Mouse (Mus musculus): ENCODE results near the gene Krt36.

The Krt36 gene

GRCm38 (mm10) chr11:100105576-100106122 is at the start of gene Krt36:
Gene Krt36 (minus strand): TSS chr11:100105626.
- no peak for DNase-seq

DNA sequence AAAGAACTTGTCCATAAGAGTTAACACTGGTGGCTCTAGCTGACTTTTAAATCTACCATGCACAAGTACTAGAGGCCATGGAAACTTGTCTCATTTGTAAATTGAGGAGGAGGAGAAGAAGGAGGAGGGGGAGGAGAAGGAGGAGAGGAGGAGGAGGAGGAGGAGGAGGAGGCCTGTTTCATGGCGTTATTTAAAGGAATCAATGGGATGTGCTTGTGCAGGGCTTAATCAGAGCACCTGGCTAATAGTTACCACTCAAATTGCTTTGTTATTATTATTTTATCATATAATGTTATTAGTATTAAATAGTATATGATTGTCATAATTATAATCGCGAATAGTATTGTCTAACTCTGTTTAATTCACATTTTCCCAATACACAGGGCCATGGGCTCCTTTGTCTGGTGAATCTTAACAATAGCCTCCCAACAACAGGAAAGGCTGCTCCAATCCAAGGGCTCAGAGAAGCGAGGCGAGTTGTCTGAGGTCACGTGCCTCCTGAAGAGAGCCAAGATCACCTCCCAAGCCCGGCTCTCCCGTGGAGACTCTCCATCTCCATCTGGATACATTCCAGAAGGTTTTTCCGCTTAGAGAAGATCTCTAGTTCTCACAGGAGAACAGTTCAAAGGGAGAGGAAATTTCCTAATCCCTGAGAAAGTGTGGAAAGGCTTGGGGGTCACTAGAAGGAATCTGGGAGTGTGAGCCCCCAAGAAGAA is 43.3 kb upstream of the Krt36 start, which contains the start of gene Krt19:
Krt19 (minus strand) TSS at position 51 of the 716 bp plus-strand sequence.
- no peak for DNase-seq

GRCm38 (mm10) chr11:100147566-100148353 is 42.3 kb upstream of the Krt36 start:
- no peak for DNase-seq

DNA sequence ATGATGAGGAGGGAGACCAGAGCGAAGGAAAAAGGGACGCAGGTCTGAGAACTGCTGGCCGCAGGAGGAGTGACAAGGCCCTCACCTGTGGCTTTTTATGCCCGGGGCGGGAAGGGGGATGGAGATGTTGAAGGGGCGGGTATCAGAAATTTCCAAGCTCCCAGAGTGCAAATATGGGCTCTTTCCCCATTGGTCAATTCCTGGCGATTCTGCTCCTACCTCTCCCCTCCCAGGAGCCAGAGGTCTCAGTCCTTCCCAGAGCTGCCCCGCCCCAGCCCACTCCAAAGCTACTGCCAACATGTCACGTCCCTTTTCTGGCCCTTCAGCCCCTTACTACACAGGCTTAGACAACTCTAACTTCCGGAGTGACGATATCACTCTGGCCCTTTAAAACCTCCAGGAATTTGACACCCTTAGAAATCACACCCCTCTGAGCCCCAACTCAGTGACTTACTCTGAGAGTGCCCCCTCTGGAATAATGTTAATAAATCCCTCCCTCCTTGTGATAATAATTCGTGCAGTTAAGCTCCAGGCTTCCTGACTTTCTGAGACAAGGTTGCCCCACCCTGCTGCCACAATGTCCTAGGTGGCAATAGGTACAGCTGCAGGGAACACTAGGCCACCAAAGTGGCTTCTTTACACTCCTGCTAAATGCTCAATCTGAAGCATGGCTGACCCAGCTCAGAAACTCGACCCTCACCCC is 40.6 kb upstream of the Krt36 start:
- DNase-seq = no peak

- no peak for DNase-seq
These were observed 39.7 kb upstream of the Krt36 start for GRCm38 (mm10) chr11:100145104-100145503.

DNA sequence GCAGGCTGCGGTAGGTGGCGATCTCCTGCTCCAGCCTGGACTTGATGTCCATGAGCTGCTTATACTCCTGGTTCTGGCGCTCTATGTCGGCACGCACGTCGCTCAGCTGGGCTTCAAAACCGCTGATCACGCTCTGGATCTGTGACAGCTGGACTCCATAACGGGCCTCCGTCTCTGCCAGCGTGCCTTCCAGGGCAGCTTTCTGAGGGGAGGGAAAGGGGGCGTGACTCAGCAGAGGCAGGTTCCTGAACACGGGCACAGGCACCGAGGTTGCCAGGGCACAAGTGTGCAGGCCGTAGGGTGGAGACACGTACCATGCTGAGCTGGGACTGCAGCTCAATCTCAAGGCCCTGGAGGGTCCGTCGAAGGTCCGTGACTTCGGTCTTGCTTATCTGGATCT is 35.5 kb upstream of the Krt36 start:
- no peak for DNase-seq

DNA sequence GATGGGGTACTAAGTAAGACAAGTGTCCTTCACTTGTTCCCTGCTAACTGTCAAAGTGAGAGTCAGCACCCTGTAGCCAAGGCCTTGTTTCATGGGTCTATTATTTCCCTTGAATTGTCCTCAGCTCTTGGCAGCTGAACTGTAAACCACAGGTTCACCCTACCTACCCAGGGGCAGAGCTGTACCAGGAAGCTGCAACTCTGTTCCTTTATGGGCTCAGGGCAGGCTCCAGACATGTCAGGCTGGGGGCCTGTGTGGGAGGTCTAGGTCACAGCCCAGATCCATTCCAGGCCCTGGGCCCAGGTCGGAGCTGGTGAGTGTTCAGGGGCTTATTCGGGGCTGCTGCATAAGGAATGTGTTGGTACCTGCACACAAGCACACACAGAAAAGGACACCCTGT is 34.0 kb upstream of the Krt36 start:
- no peak for DNase-seq

DNA sequence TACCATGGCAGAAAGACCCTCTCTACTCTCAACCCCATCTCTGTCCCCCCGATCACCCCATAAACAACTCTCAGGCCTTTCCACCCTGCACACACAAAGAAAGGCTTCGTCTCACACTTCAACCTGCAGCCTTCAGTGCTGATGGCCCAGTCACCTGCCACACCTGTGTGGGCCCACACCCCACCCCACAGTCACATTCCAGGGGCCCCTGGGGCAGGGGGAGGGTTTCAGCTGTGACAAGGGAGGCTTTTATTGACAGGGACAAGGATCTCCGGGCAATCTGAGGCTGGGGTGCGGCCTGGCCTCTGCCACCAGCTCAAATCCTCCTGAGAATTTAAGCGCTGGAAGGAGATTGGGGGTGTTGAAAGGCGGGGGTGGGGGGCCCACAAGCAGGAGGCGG is 33.4 kb upstream of the Krt36 start:
- no peak for DNase-seq

DNA sequence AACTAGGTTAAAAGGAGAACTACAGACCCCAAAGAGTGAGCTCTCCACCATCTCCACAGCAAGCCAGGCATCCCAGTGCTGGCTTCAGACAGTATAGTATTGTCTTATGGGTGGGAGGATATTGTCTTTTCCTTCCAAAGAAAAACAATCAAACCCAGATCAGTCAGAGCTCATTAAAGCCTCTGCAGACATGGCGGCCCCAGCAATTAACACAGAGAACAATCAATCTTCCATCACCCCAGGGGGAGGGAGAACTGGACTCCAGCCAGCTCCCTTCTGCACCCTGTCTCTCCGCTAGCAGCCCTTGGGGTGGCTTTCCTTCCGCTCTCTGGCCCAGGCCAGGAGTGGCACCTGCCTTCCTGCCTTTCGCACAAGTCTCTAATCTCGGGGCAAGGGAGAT is 32.3 kb upstream of the Krt36 start:
- no peak for DNase-seq

DNA sequence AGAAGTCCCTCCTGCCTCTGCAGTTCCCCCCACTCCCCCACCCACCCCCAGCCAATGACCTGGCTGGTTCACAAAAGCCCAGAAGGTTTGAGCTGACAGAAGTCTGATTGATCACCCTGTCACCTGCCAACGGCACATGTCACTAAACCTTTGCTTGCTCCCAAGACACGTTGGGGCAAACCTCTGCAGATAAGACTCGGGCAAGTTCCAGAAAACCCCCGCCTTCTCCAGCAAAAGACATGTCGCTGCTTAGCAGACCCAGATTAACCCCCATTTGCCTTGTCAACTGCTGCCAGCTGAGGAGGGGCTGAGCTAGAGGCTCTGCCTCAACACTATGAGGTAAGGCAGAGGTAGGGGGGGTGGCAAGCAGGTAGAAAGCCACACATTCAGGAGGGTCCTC is 31.1 kb upstream of the Krt36 start:
- no peak for DNase-seq

DNA sequence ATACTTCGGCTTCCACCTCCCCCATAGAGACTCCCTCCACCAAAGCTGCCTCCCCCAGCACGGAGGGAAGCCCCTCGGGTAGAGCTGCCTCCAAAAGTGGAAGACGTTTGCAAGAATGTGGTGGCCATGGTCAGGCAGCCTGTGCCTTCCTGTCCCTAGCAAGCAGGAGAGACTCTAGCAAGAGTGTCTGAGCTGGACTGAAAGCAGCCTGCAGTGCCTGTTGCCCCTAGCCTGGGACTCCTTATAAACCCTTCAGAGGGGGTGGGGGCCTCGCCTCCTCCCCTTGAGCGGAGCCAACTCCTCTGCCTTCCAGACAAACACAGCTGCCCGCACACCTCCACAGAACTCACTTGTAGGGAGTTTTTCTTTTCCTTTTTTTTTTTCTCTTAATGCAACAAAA is 30.3 kb upstream of the Krt36 start, which contains the start of gene Krt15:
Krt15 (minus strand) TSS at position 198 of the 400 bp plus-strand sequence.
- DNase-seq = no peak

DNA sequence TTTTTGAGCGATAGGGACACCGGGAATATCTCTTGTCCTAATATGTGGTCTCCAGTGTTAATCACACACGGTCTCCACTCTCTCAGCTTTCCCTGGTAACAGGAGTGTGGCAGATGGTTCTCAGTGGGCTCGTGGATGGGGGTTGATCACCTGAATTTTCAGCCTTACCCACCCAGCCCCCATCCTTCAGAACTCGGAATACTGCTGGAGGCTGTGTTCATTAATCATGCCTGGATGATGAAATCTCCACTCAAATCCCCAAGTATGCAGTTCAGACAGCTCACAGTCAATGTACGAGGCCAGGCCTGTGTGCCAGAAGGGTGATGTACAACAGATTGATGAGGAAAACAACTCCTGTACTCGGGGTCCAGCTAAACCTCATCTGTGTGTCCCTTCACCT is 19.5 kb upstream of the Krt36 start:
- DNase-seq = no peak

DNA sequence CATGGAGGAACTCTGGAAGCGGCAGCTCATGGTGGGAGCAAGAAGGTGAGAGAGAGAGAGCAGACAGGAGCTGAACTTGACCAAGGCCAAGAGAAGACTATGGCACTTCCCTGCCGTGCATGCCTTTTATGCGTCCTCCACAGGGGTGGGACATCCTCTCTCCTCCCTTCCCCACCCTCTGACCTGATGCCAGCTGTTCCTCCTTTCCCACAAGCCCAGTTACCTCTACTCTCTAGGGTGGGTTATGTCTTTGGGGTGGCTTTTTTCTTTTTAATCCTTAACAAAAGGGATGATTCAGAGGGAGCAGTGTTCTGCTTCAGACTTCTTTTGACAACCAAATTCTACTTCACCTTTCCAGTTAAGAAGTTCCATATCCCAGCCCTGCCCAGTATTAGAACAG is 16.0 kb upstream of the Krt36 start, which contains the start of gene Krt13:
Krt13 (minus strand) TSS at position 101 of the 400 bp plus-strand sequence.
- DNase-seq = no peak

GRCm38 (mm10) chr11:100120331-100120730 is 14.9 kb upstream of the Krt36 start:
- no peak for DNase-seq

GRCm38 (mm10) chr11:100113742-100114029 is 8.3 kb upstream of the Krt36 start:
- DNase-seq = no peak

GRCm38 (mm10) chr11:100112935-100113741 is 7.7 kb upstream of the Krt36 start:
- DNase-seq = no peak

GRCm38 (mm10) chr11:100102693-100103429 is 2.6 kb downstream of the Krt36 start:
- DNase-seq = no peak

GRCm38 (mm10) chr11:100100391-100100790 is 5.0 kb downstream of the Krt36 start:
- DNase-seq = no peak

DNA sequence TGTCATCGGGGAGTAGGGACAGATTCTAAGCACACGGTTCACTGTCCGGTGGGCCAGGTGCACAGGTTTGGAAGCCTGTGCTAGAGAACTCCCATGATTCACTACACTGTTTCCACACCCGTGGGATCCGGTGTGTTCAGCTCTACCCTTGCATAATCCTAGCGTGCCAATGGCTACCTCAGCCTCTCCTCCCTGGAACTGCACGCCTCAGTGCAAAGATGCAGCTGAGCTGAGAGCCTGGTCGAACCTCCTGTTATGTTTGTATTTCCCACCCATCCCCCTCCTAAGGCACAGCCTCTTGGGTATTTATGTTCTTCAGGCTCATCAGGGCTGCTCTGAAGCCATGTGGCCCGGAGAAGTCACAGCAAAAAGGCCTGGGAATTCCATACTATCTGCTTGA is 7.6 kb downstream of the Krt36 start:
- DNase-seq = no peak

- DNase-seq = no peak
These were observed 9.3 kb downstream of the Krt36 start, which contains the start of gene Krt35 for GRCm38 (mm10) chr11:100096141-100096540. Gene Krt35 (minus strand): TSS chr11:100096241.

DNA sequence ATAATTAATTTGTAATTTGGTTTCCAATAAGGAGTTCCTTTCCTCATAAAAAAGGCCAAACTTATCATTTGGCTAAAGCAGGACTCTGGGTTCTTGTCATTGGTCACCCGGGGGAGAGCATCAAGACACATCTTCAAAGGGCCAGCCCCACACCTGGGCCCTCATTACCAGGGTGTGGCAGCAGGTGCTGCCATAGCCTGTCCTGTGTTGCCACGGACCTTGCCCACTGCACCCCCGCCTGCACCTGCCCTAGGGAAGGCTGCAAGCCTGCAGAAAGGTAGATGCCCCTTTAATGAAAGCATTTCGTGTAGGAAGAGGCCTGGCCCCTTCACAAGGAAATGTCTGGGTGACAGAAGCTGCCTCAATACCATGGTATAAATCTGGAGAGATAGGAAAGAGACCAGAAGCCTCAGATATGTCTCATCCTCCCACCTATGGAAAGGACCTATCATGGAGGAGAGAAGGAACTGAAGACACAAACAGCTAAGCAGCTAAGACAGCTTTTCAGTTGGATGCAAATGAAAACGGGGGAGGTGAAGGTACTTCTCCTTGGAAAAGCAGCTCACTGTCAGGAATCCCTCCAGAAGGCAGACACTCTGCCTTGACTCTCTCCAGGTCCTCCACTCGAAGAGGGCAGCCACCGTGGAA is 16.9 kb downstream of the Krt36 start:
- DNase-seq = no peak

Measured in cerebellum, postnatal 36 days (tissue).